Mouse (Mus musculus): ENCODE measurements around the gene Tmem168. TPM values are rescaled to one million over a fixed set of nuclear protein-coding genes. Genes with fewer than 3 reads are reported as not detected.

Tmem168 gene
- polyA plus RNA-seq, 1 experiment: 12.4 TPM

GRCm38 (mm10) chr6:13541761-13542160 is 66.1 kb downstream of the Tmem168 start:
- no peak overlapping the region for H3K4me3 ChIP-seq (ENCODE audit: control insufficient read depth, insufficient read depth, low read length)
- H3K36me3 ChIP-seq (ENCODE audit: control insufficient read depth, insufficient read depth, low read length): no peaks in the 10 kb centered on the region
- no peak for TF ChIP-seq POLR2A (IDR thresholded peaks at IDR 0.05; ENCODE audit: control insufficient read depth, extremely low read depth, insufficient read depth, low read length, poor library complexity)
- TF ChIP-seq CTCF (IDR thresholded peaks at IDR 0.05; ENCODE audit: borderline replicate concordance, control insufficient read depth, extremely low read depth, insufficient read depth, low read length, poor library complexity): no peak
- no peak for DNase-seq
- H3K27me3 ChIP-seq (ENCODE audit: control insufficient read depth, insufficient read depth, low read length): no peaks in the 10 kb centered on the region
- no peaks in the 10 kb centered on the region for H3K4me1 ChIP-seq (replicated peaks; ENCODE audit: control insufficient read depth, insufficient read depth, low read length)
- WGBS: 95% methylated on average over 3 of the region's 3 CpGs
- no peak overlapping the region for H3K27ac ChIP-seq (ENCODE audit: control insufficient read depth, insufficient read depth, low read length)

DNA sequence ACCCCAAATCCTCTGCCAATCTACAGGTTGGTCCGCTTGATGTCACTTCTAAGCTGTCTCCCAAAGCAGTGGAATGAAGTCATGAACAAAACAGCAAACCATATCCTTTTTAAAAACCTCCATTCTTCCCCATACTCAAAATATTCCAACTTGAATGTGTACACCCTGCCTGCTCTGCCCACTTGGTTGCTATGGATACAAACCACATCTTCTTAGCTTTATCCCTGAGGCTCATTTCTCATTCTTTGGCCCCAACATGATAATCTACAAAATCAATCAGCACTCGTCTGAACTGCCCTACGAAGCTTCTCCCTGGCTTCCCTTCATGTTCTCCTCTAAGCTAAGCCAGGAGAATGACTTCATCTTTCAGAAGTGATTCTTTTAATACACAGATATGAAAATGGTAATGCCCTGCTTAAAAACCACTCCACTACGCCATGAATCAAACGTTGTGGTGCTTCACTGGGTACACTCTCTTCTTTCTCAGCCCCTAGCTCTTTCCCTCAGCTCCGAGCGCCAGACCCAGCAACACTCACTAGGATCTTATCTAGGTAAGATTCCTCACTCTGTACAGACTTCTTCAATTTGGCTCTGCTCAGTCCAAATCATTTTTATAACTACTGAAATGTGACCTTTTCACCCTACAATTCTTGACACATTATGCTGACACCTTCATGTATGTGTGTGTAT is 70.5 kb downstream of the Tmem168 start:
- H3K27me3 ChIP-seq (ENCODE audit: control insufficient read depth, insufficient read depth, low read length): no peaks in the 10 kb centered on the region
- no peaks in the 10 kb centered on the region for H3K4me1 ChIP-seq (replicated peaks; ENCODE audit: control insufficient read depth, insufficient read depth, low read length)
- H3K36me3 ChIP-seq (ENCODE audit: control insufficient read depth, insufficient read depth, low read length): no peaks in the 10 kb centered on the region
- no peak for DNase-seq
- TF ChIP-seq POLR2A (IDR thresholded peaks at IDR 0.05; ENCODE audit: control insufficient read depth, extremely low read depth, insufficient read depth, low read length, poor library complexity) (no peak), CTCF (IDR thresholded peaks at IDR 0.05; ENCODE audit: borderline replicate concordance, control insufficient read depth, extremely low read depth, insufficient read depth, low read length, poor library complexity) (no peak)
- 86% methylated on average over 7 of the region's 7 CpGs for WGBS
- no peak overlapping the region for H3K27ac ChIP-seq (ENCODE audit: control insufficient read depth, insufficient read depth, low read length)
- no peak overlapping the region for H3K4me3 ChIP-seq (ENCODE audit: control insufficient read depth, insufficient read depth, low read length)

Other genes with a start within 250 kb of the Tmem168 start
- 2.9 and 3.3 TPM in 2 replicates for gene Bmt2, start 69.9 kb upstream of the Tmem168 start, polyA plus RNA-seq (2012; rRNA removed)
- gene Gpr85, start 231.8 kb upstream of the Tmem168 start, polyA plus RNA-seq (2012; rRNA removed): 0.23 and 0.30 TPM in 2 replicates